Mouse (Mus musculus) lung, embryonic 16.5 days (tissue): ENCODE results near the gene Vmn1r160. TPM values are rescaled to one million over a fixed set of nuclear protein-coding genes. Genes with fewer than 3 reads are reported as not detected.
"Not testable (repeated sequence)": the region's sequence is repeated elsewhere in the genome, so short reads cannot be mapped to it uniquely, and the experiment has no call there.

Source experiments
- ATAC-seq: fragments of 200-750 bp; cut with Nextera tagmentation; 2 replicates; pipeline ENCODE4 v1.8.0; 2017; ENCODE audit warnings: low read depth, mild to moderate bottlenecking, moderate library complexity
- H3K27ac ChIP-seq: fragments of 300-500 bp; sonication (generic); 2 replicates; pipeline ENCODE4 v1.5.1; 2014; ENCODE audit warnings: mild to moderate bottlenecking, control low read depth, low read length
- H3K27me3 ChIP-seq: fragments of 300-500 bp; sonication (generic); 2 replicates; pipeline ENCODE4 v1.6.1; 2014; ENCODE audit warnings: low read depth, low read length, mixed read lengths; ENCODE audit not compliant: control insufficient read depth, insufficient read depth
- H3K36me3 ChIP-seq: fragments of 300-500 bp; sonication (generic); 2 replicates; pipeline ENCODE4 v1.6.1; 2014; ENCODE audit warnings: low read length; ENCODE audit not compliant: control insufficient read depth, insufficient read depth
- H3K4me1 ChIP-seq: fragments of 300-500 bp; sonication (generic); replicated peaks from 2 replicates; pipeline ENCODE4 v1.6.1; 2014; ENCODE audit warnings: low read length, mixed read lengths; ENCODE audit not compliant: control insufficient read depth, insufficient read depth
- H3K4me2 ChIP-seq: fragments of 300-500 bp; sonication (generic); 2 replicates; pipeline ENCODE4 v1.6.1; 2014; ENCODE audit warnings: low read depth, low read length, control low read depth
- H3K4me3 ChIP-seq: fragments of 300-500 bp; sonication (generic); 2 replicates; pipeline ENCODE4 v1.5.1; 2014; ENCODE audit warnings: mild to moderate bottlenecking, low read length, control low read depth
- H3K9ac ChIP-seq: fragments of 300-500 bp; sonication (generic); 2 replicates; pipeline ENCODE4 v1.6.1; 2014; ENCODE audit warnings: low read length, control low read depth
- H3K9me3 ChIP-seq: fragments of 300-500 bp; sonication (generic); 2 replicates; pipeline ENCODE4 v1.6.1; 2016; ENCODE audit warnings: low read length; ENCODE audit not compliant: control insufficient read depth
- WGBS: fragments of 180-500 bp; shearing (Covaris S2); extraction: QIAGEN DNeasy Blood & Tissue Kit; methylation state at CpG from one replicate; pipeline ENCODE4 v1.1.7; 2014; 5-methylcytosine and 5-hydroxymethylcytosine counted together
- polyA plus RNA-seq: library from polyadenylated mRNA; unstranded; fragments of >200 nt; fragmentation: Nextera tagmentation; extraction: Ambion mirVana; gene quantifications from 2 replicates; pipeline ENCODE4 v1.2.1, GENCODE M21; 2015

Vmn1r160 gene
- not detected in 2 replicates for polyA plus RNA-seq

DNA sequence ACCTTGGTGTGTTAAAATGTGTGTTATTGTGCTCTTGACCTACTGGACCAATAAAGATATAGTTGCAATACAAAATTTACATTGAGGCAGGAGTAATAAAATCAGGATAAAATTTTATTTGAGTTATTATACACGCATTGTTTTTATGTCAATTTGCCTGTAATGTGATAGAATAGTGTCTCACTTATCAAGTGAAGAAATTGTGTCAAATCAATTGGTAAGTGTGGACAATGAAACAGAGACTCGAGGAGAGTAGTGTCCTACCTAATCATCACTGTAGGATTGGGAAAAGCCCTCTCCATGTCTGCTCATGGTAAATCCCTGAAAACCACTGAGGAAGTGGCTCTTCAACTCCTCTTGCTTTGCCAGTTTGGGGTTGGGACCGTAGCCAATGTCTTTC is at the start of gene Vmn1r160:
Gene Vmn1r160, plus strand, starts transcription at position 301 of the 400 bp plus-strand sequence.
- ATAC-seq, result not testable (repeated sequence)
- 20% methylated on average over 1 of the region's 3 CpGs for WGBS

DNA sequence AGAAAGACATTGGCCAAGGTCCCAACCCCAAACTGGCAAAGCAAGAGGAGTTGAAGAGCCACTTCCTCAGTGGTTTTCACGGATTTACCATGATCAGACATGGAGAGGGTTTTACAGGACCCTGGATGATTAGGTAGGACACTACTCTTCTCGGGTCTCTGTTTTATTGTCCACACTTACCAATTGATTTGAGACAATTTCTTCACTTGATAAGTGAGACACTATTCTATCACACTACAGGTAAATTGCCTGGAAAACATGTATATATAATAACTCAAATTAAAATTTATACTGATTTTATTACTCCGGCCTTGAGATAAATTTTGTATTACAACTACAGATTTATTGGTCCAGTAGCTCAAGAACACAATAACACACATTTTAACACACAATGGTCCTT is 27.5 kb upstream of the Vmn1r160 start, which contains the start of gene Vmn1r159:
Gene Vmn1r159, minus strand, starts transcription at position 101 of the 400 bp plus-strand sequence.
- H3K36me3 ChIP-seq, result not testable (repeated sequence)
- 57% methylated on average over 2 of the region's 3 CpGs for WGBS

More for the DNA sequence above, at the start of gene Vmn1r160:
- not testable (repeated sequence) for H3K4me2 ChIP-seq, H3K4me1 ChIP-seq, H3K9me3 ChIP-seq, H3K9ac ChIP-seq, H3K36me3 ChIP-seq, H3K4me3 ChIP-seq, H3K27me3 ChIP-seq, H3K27ac ChIP-seq

More for the DNA sequence above, 27.5 kb upstream of the Vmn1r160 start, which contains the start of gene Vmn1r159:
- not testable (repeated sequence) for H3K9ac ChIP-seq, H3K27ac ChIP-seq, H3K4me1 ChIP-seq, ATAC-seq, H3K27me3 ChIP-seq, H3K9me3 ChIP-seq, H3K4me2 ChIP-seq, H3K4me3 ChIP-seq

Other genes with a start within 250 kb of the Vmn1r160 start
- not detected in 2 replicates for gene Vmn1r155, start 213.2 kb upstream of the Vmn1r160 start, polyA plus RNA-seq
- not detected in 2 replicates for gene Gm8693, start 178.9 kb upstream of the Vmn1r160 start, polyA plus RNA-seq
- gene Gm4567, start 151.5 kb upstream of the Vmn1r160 start, polyA plus RNA-seq, result not detected in 2 replicates
- gene Vmn1r157, start 109.5 kb upstream of the Vmn1r160 start, polyA plus RNA-seq, result not detected in 2 replicates
- gene Vmn1r158, start 80.4 kb upstream of the Vmn1r160 start, polyA plus RNA-seq, result not detected in 2 replicates
- gene Vmn1r159, start 27.6 kb upstream of the Vmn1r160 start, polyA plus RNA-seq, result not detected in 2 replicates
- gene Gm4214, start 113.4 kb downstream of the Vmn1r160 start, polyA plus RNA-seq, result not detected in 2 replicates
- not detected in 2 replicates for gene Gm4216, start 148.7 kb downstream of the Vmn1r160 start, polyA plus RNA-seq
- not detected in 2 replicates for gene Vmn1r163, start 184.3 kb downstream of the Vmn1r160 start, polyA plus RNA-seq
- not detected in 2 replicates for gene Gm8720, start 196.2 kb downstream of the Vmn1r160 start, polyA plus RNA-seq